ENCODE assay signal across 21 mouse cellular contexts in genomic region chr5:100412886-100413285, GRCm38 (mm10). TPM values are rescaled to one million over a fixed set of nuclear protein-coding genes. Genes with fewer than 3 reads are reported as not detected.
DNase-seq lines count a peak whose midpoint lies in the region; ATAC-seq and TF ChIP-seq lines count a peak whose summit lies in the region.
"Had no signal": no experiment of that assay in that cellular context is flagged by ENCODE, and none has a peak within 500 bp of the region (broad histone marks: within the 10 kb centered on the region; RNA-seq: fewer than 3 reads in every experiment).

No protein-coding gene starts in this region.

- WGBS in heart, embryonic 13.5 days, result 69% methylated on average over 3 of the region's 3 CpGs
- 80% methylated on average over 3 of the region's 3 CpGs for WGBS in heart, embryonic 10.5 days
- 84% methylated on average over 3 of the region's 3 CpGs for WGBS in limb, embryonic 13.5 days
- 89% methylated on average over 3 of the region's 3 CpGs for WGBS in limb, embryonic 10.5 days
- 59% methylated on average over 3 of the region's 3 CpGs for WGBS in liver, embryonic 14.5 days (ENCODE audit: insufficient replicate concordance)
- 33% methylated on average over 3 of the region's 3 CpGs for WGBS in stomach, postnatal 0 days
- WGBS in forebrain, embryonic 11.5 days, result 92% methylated on average over 3 of the region's 3 CpGs

- H3K4me3 ChIP-seq in heart, embryonic 13.5 days, result no peak overlapping the region
- H3K4me3 ChIP-seq in heart, embryonic 10.5 days, result no peak overlapping the region
- no peak overlapping the region for H3K4me3 ChIP-seq in limb, embryonic 13.5 days
- no peak overlapping the region for H3K4me3 ChIP-seq in limb, embryonic 10.5 days
- H3K4me3 ChIP-seq in liver, embryonic 14.5 days (ENCODE audit: insufficient read depth in 1 of 2, low read depth in 2 of 2, low read length in 2 of 2), result no peak overlapping the region
- H3K4me3 ChIP-seq in stomach, postnatal 0 days (ENCODE audit: low read depth, low read length), result no peak overlapping the region
- H3K4me3 ChIP-seq in forebrain, embryonic 11.5 days (ENCODE audit: low read depth, low read length), result no peak overlapping the region
- H3K4me3 ChIP-seq: forebrain, embryonic 13.5 days had no signal

- no peak for TF ChIP-seq CTCF in liver, embryonic 14.5 days (IDR thresholded peaks at IDR 0.05; ENCODE audit: low read depth)
- TF ChIP-seq CTCF in stomach, postnatal 0 days (IDR thresholded peaks at IDR 0.05; ENCODE audit: low read depth), result no peak

- no peaks in the 10 kb centered on the region for H3K9me3 ChIP-seq in heart, embryonic 13.5 days
- no peaks in the 10 kb centered on the region for H3K9me3 ChIP-seq in heart, embryonic 10.5 days
- no peaks in the 10 kb centered on the region for H3K9me3 ChIP-seq in limb, embryonic 13.5 days
- H3K9me3 ChIP-seq in limb, embryonic 10.5 days (replicated peaks), result no peaks in the 10 kb centered on the region
- no peaks in the 10 kb centered on the region for H3K9me3 ChIP-seq in liver, embryonic 14.5 days (ENCODE audit: control insufficient read depth, low read length)
- H3K9me3 ChIP-seq in stomach, postnatal 0 days (ENCODE audit: control insufficient read depth, low read length), result no peaks in the 10 kb centered on the region
- no peaks in the 10 kb centered on the region for H3K9me3 ChIP-seq in forebrain, embryonic 11.5 days (ENCODE audit: control insufficient read depth, low read length)
- H3K9me3 ChIP-seq: forebrain, embryonic 13.5 days; G1E had no signal

- H3K4me1 ChIP-seq in heart, embryonic 13.5 days, result peaks cover 42% of the 10 kb centered on the region
- H3K4me1 ChIP-seq in heart, embryonic 10.5 days, result peaks cover 30% of the 10 kb centered on the region
- peaks cover 23% of the 10 kb centered on the region for H3K4me1 ChIP-seq in limb, embryonic 13.5 days
- peaks cover 13% of the 10 kb centered on the region for H3K4me1 ChIP-seq in limb, embryonic 10.5 days
- peaks cover 12 to 19% of the 10 kb centered on the region in 2 experiments for H3K4me1 ChIP-seq in liver, embryonic 14.5 days (replicated peaks; ENCODE audit: control insufficient read depth in 2 of 2, insufficient read depth in 2 of 2, low read length in 1 of 2)
- no peaks in the 10 kb centered on the region; the same call in 1 of the 2 replicates for H3K4me1 ChIP-seq in stomach, postnatal 0 days (replicated peaks; ENCODE audit: control insufficient read depth, insufficient read depth)
- H3K4me1 ChIP-seq in forebrain, embryonic 11.5 days (replicated peaks; ENCODE audit: control insufficient read depth, insufficient read depth, low read length), result peaks cover 2% of the 10 kb centered on the region; the same call in 1 of the 2 replicates

- H3K27ac ChIP-seq in heart, embryonic 13.5 days (replicated peaks), result no peak overlapping the region
- H3K27ac ChIP-seq in heart, embryonic 10.5 days, result no peak overlapping the region
- H3K27ac ChIP-seq in limb, embryonic 13.5 days, result no peak overlapping the region
- no peak overlapping the region for H3K27ac ChIP-seq in limb, embryonic 10.5 days
- no peak overlapping the region for H3K27ac ChIP-seq in liver, embryonic 14.5 days
- H3K27ac ChIP-seq in stomach, postnatal 0 days (replicated peaks), result no peak overlapping the region
- no peak overlapping the region for H3K27ac ChIP-seq in forebrain, embryonic 11.5 days (ENCODE audit: low read depth, low read length)
- H3K27ac ChIP-seq: forebrain, embryonic 13.5 days; hindbrain, embryonic 14.5 days had no signal

- no peak for TF ChIP-seq EP300 in liver, embryonic 14.5 days (IDR thresholded peaks at IDR 0.05; ENCODE audit: low read depth)
- TF ChIP-seq EP300 in stomach, postnatal 0 days (optimal IDR thresholded peaks at IDR 0.05), result no peak

- no peaks in the 10 kb centered on the region for H3K27me3 ChIP-seq in heart, embryonic 13.5 days (replicated peaks)
- no peaks in the 10 kb centered on the region for H3K27me3 ChIP-seq in heart, embryonic 10.5 days (ENCODE audit: insufficient read depth, poor library complexity, severe bottlenecking)
- H3K27me3 ChIP-seq in limb, embryonic 13.5 days, result no peaks in the 10 kb centered on the region
- no peaks in the 10 kb centered on the region for H3K27me3 ChIP-seq in limb, embryonic 10.5 days (ENCODE audit: low read depth, poor library complexity, severe bottlenecking)
- H3K27me3 ChIP-seq in liver, embryonic 14.5 days (ENCODE audit: control insufficient read depth, insufficient read depth, low read length), result no peaks in the 10 kb centered on the region
- H3K27me3 ChIP-seq in stomach, postnatal 0 days (ENCODE audit: control insufficient read depth, insufficient read depth, low read length), result no peaks in the 10 kb centered on the region
- H3K27me3 ChIP-seq in forebrain, embryonic 11.5 days (ENCODE audit: control insufficient read depth, insufficient read depth, low read length), result no peaks in the 10 kb centered on the region
- H3K27me3 ChIP-seq: forebrain, embryonic 13.5 days had no signal

- peak overlapping the region; percentile 12; the same call in 1 of the 2 replicates for H3K9ac ChIP-seq in heart, embryonic 13.5 days
- no peak overlapping the region for H3K9ac ChIP-seq in limb, embryonic 13.5 days
- H3K9ac ChIP-seq in liver, embryonic 14.5 days (replicated peaks), result no peak overlapping the region
- H3K9ac ChIP-seq in stomach, postnatal 0 days (ENCODE audit: low read length), result no peak overlapping the region
- H3K9ac ChIP-seq in forebrain, embryonic 11.5 days (ENCODE audit: low read length), result no peak overlapping the region
- H3K9ac ChIP-seq: forebrain, embryonic 13.5 days; hindbrain, embryonic 14.5 days had no signal

- H3K4me2 ChIP-seq in heart, embryonic 13.5 days, result peak overlapping the region; percentile 4; the same call in 1 of the 2 replicates
- peak overlapping the region; percentile 71 for H3K4me2 ChIP-seq in limb, embryonic 13.5 days (replicated peaks)
- peak overlapping the region; percentile 93 for H3K4me2 ChIP-seq in liver, embryonic 14.5 days (ENCODE audit: low read depth)
- peak overlapping the region; percentile 35; the same call in 1 of the 2 replicates for H3K4me2 ChIP-seq in stomach, postnatal 0 days (replicated peaks; ENCODE audit: low read depth)
- H3K4me2 ChIP-seq in forebrain, embryonic 11.5 days (ENCODE audit: low read depth, low read length, severe bottlenecking), result no peak overlapping the region
- H3K4me2 ChIP-seq: forebrain, embryonic 13.5 days; hindbrain, embryonic 14.5 days had no signal

- no peak for ATAC-seq in heart, embryonic 13.5 days (ENCODE audit: extremely low read depth, insufficient number of reproducible peaks, low FRiP score, low TSS enrichment)
- no peak for ATAC-seq in limb, embryonic 13.5 days (ENCODE audit: low FRiP score, low read depth)
- ATAC-seq in liver, embryonic 14.5 days (ENCODE audit: insufficient read depth), result no peak
- no peak for ATAC-seq in stomach, postnatal 0 days (ENCODE audit: low FRiP score, low TSS enrichment)
- ATAC-seq in forebrain, embryonic 11.5 days (replicated peaks; ENCODE audit: low FRiP score), result no peak
- ATAC-seq: activated CD4-positive, CD25-positive, alpha-beta regulatory T cell, adult 4 months; forebrain, embryonic 13.5 days; midbrain, embryonic 16.5 days had no signal

- H3K36me3 ChIP-seq in heart, embryonic 13.5 days, result peaks cover 18% of the 10 kb centered on the region
- H3K36me3 ChIP-seq in heart, embryonic 10.5 days, result peaks cover 11% of the 10 kb centered on the region; the same call in 1 of the 2 replicates
- peaks cover 9% of the 10 kb centered on the region for H3K36me3 ChIP-seq in limb, embryonic 13.5 days
- peaks cover 24% of the 10 kb centered on the region for H3K36me3 ChIP-seq in limb, embryonic 10.5 days
- no peaks in the 10 kb centered on the region; the same call in 1 of the 2 replicates for H3K36me3 ChIP-seq in liver, embryonic 14.5 days (replicated peaks; ENCODE audit: control insufficient read depth, insufficient read depth, low read depth)
- H3K36me3 ChIP-seq in stomach, postnatal 0 days (ENCODE audit: control insufficient read depth, insufficient read depth, low read length), result no peaks in the 10 kb centered on the region
- no peaks in the 10 kb centered on the region for H3K36me3 ChIP-seq in forebrain, embryonic 11.5 days (ENCODE audit: control insufficient read depth, insufficient read depth, low read length)

- no peak for DNase-seq in heart, embryonic 10.5 days (ENCODE audit: low spot score)
- no peak for DNase-seq in limb, embryonic 10.5 days (ENCODE audit: low spot score)
- no peak for DNase-seq in liver, embryonic 14.5 days (ENCODE audit: low read depth in 3 of 3, low spot score in 3 of 3)
- no peak for DNase-seq in stomach, postnatal 0 days (ENCODE audit: low spot score)
- no peak for DNase-seq in forebrain, embryonic 11.5 days (ENCODE audit: low spot score)
- DNase-seq in left cerebral cortex, adult 18-20 months (ENCODE audit: low spot score in 2 of 2), result no peak
- DNase-seq: adrenal gland, postnatal 14 days; cerebellum, adult 11 months; cerebellum, postnatal 14 days; embryo, embryonic 11 days; gastrocnemius, postnatal 14 days; kidney, postnatal 4 days; lung, postnatal 14 days; right cerebral cortex, postnatal 14 days had no signal

RNA-seq across cellular contexts. Expression of gene Sec31a, which starts 3.1 kb away (rescaled TPM):
- polyA plus RNA-seq in heart, embryonic 13.5 days (2015; fragmentation: Nextera tagmentation; extraction: Ambion mirVana), result 137 and 146 TPM in 2 replicates
- 156 and 180 TPM in 2 replicates for polyA plus RNA-seq in heart, embryonic 10.5 days (2016; fragmentation: Nextera tagmentation; extraction: Ambion mirVana)
- 208 and 231 TPM in 2 replicates for polyA plus RNA-seq in limb, embryonic 13.5 days (2015; fragmentation: Nextera tagmentation; extraction: Ambion mirVana)
- polyA plus RNA-seq in limb, embryonic 10.5 days (2016; fragmentation: Nextera tagmentation; extraction: Ambion mirVana), result 117 and 131 TPM in 2 replicates
- polyA plus RNA-seq in liver, embryonic 14.5 days (2012; rRNA removed), result 48.5 and 56.2 TPM in 2 replicates
- polyA plus RNA-seq in liver, embryonic 14.5 days (2014; fragmentation: Nextera tagmentation; extraction: Ambion mirVana), result 43.6 and 44.8 TPM in 2 replicates
- polyA plus RNA-seq in stomach, postnatal 0 days (2015; fragmentation: Nextera tagmentation; extraction: Ambion mirVana), result 102 and 104 TPM in 2 replicates
- 109 and 117 TPM in 2 replicates for polyA plus RNA-seq in forebrain, embryonic 11.5 days (2014; fragmentation: Nextera tagmentation; extraction: Ambion mirVana)
- 100 to 1,000 TPM; 113 to 116 TPM for total RNA-seq in left cerebral cortex, adult 18-20 months (2021)
